19 mouse cellular contexts compared by ENCODE assay signal in genomic region chr7:91345073-91345472, GRCm38 (mm10).
"Had no signal": no experiment of that assay in that cellular context is flagged by ENCODE, and none has a peak within 500 bp of the region (broad histone marks: within the 10 kb centered on the region; RNA-seq: fewer than 3 reads in every experiment).

No protein-coding gene starts in this region.

- H3K4me1 ChIP-seq: midbrain, embryonic 10.5 days; midbrain, embryonic 12.5 days; neural tube, embryonic 13.5 days; neural tube, embryonic 15.5 days had no signal

- DNase-seq: lung, adult 18-20 months; lung, embryonic 14.5 days; lung, postnatal 10 days; lung, postnatal 4 days; midbrain, embryonic 14.5 days; retina, postnatal 1 day; right cerebral cortex, adult 18-20 months; right cerebral cortex, postnatal 25 days; right cerebral cortex, postnatal 4 days; spleen, adult 18-20 months; thymus, adult 18-20 months; thymus, postnatal 14 days; thymus, postnatal 36 days had no signal

- H3K4me2 ChIP-seq: lung, embryonic 14.5 days; midbrain, embryonic 12.5 days; neural tube, embryonic 13.5 days; neural tube, embryonic 15.5 days had no signal

- H3K27ac ChIP-seq: midbrain, embryonic 10.5 days; midbrain, embryonic 12.5 days; neural tube, embryonic 13.5 days; neural tube, embryonic 15.5 days had no signal

- H3K36me3 ChIP-seq: midbrain, embryonic 10.5 days; midbrain, embryonic 12.5 days; neural tube, embryonic 13.5 days; neural tube, embryonic 15.5 days had no signal

- H3K9me3 ChIP-seq: midbrain, embryonic 10.5 days; midbrain, embryonic 12.5 days; neural tube, embryonic 13.5 days; neural tube, embryonic 15.5 days had no signal

- H3K27me3 ChIP-seq: midbrain, embryonic 12.5 days; neural tube, embryonic 13.5 days; neural tube, embryonic 15.5 days had no signal

- H3K9ac ChIP-seq: lung, embryonic 14.5 days; midbrain, embryonic 12.5 days; neural tube, embryonic 13.5 days; neural tube, embryonic 15.5 days had no signal

- H3K4me3 ChIP-seq: midbrain, embryonic 10.5 days; midbrain, embryonic 12.5 days; myocyte; neural tube, embryonic 13.5 days; neural tube, embryonic 15.5 days had no signal

- ATAC-seq: midbrain, embryonic 16.5 days had no signal
